Mouse (Mus musculus) hindbrain, embryonic 15.5 days (tissue): Measurements from ENCODE around the gene Oser1. TPM values are rescaled to one million over a fixed set of nuclear protein-coding genes. Genes with fewer than 3 reads are reported as not detected.
A peak's percentile ranks its signal among the peaks of the same experiment; 100 is the strongest.

Experiments
- ATAC-seq: fragments of 200-750 bp; cut with Nextera tagmentation; 2 replicates; pipeline ENCODE4 v1.8.0; 2017; ENCODE audit warnings: low read depth, moderate number of reproducible peaks, moderate TSS enrichment; ENCODE audit not compliant: low FRiP score
- H3K27ac ChIP-seq: fragments of 300-500 bp; sonication (generic); replicated peaks from 2 replicates; pipeline ENCODE4 v1.5.1; 2015; ENCODE audit warnings: mild to moderate bottlenecking, inconsistent platforms
- H3K27me3 ChIP-seq: fragments of 300-500 bp; sonication (generic); 2 replicates; pipeline ENCODE4 v1.6.1; 2015; ENCODE audit warnings: control low read depth, inconsistent platforms
- H3K36me3 ChIP-seq: fragments of 300-500 bp; sonication (generic); 2 replicates; pipeline ENCODE4 v1.6.1; 2015; ENCODE audit warnings: control low read depth, inconsistent platforms
- H3K4me1 ChIP-seq: fragments of 300-500 bp; sonication (generic); replicated peaks from 2 replicates; pipeline ENCODE4 v1.6.1; 2015; ENCODE audit warnings: control low read depth, inconsistent platforms
- H3K4me2 ChIP-seq: fragments of 300-500 bp; sonication (generic); 2 replicates; pipeline ENCODE4 v1.6.1; 2015; ENCODE audit warnings: moderate library complexity, mild to moderate bottlenecking, inconsistent platforms
- H3K4me3 ChIP-seq: fragments of 300-500 bp; sonication (generic); 2 replicates; pipeline ENCODE4 v1.5.1; 2015; ENCODE audit warnings: mild to moderate bottlenecking, inconsistent platforms
- H3K9ac ChIP-seq: fragments of 300-500 bp; sonication (generic); 2 replicates; pipeline ENCODE4 v1.6.1; 2015; ENCODE audit warnings: inconsistent platforms
- H3K9me3 ChIP-seq: fragments of 300-500 bp; sonication (generic); 2 replicates; pipeline ENCODE4 v1.6.1; 2016; ENCODE audit warnings: control low read depth, inconsistent platforms
- WGBS: fragments of 180-500 bp; shearing (Covaris S2); methylation state at CpG from one replicate; pipeline ENCODE4 v1.1.7; 2015; 5-methylcytosine and 5-hydroxymethylcytosine counted together
- polyA plus RNA-seq: library from polyadenylated mRNA; unstranded; fragments of >200 nt; fragmentation: Nextera tagmentation; extraction: Ambion mirVana; gene quantifications from 2 replicates; pipeline ENCODE4 v1.2.1, GENCODE M21; 2015

Oser1 gene
- polyA plus RNA-seq, 1 experiment from 2014 or later, result 72.1 TPM

DNA sequence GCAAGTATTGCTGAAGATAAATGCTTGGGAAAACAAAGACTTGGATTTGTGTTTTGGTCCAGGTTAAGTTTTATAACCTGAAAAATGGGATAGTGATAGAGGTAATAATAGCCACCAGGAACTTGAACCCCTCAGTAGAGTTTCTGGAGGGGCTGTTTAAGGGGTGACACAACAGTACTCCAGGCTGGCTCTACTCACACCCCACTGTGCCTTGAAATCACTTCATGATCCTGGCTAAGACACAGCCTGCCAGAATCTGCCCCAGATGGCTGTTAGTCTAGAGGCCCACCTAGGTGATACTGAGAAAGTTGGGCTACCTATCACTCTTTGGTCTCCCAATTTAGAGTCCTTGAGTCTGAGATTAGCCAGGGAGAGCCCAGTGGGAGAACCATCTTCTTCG, 15.0 kb upstream of the Oser1 start:
- H3K4me2 ChIP-seq, result peak overlapping the region; percentile 74
- H3K9ac ChIP-seq, result peak overlapping the region; percentile 95
- no peaks in the 10 kb centered on the region for H3K36me3 ChIP-seq
- no peak overlapping the region for H3K27ac ChIP-seq
- no peak for ATAC-seq
- no peaks in the 10 kb centered on the region for H3K27me3 ChIP-seq
- 69% methylated on average over 1 of the region's 1 CpGs for WGBS
- H3K4me3 ChIP-seq, result peak overlapping the region; percentile 95
- no peaks in the 10 kb centered on the region for H3K9me3 ChIP-seq
- peaks cover 34% of the 10 kb centered on the region for H3K4me1 ChIP-seq

DNA sequence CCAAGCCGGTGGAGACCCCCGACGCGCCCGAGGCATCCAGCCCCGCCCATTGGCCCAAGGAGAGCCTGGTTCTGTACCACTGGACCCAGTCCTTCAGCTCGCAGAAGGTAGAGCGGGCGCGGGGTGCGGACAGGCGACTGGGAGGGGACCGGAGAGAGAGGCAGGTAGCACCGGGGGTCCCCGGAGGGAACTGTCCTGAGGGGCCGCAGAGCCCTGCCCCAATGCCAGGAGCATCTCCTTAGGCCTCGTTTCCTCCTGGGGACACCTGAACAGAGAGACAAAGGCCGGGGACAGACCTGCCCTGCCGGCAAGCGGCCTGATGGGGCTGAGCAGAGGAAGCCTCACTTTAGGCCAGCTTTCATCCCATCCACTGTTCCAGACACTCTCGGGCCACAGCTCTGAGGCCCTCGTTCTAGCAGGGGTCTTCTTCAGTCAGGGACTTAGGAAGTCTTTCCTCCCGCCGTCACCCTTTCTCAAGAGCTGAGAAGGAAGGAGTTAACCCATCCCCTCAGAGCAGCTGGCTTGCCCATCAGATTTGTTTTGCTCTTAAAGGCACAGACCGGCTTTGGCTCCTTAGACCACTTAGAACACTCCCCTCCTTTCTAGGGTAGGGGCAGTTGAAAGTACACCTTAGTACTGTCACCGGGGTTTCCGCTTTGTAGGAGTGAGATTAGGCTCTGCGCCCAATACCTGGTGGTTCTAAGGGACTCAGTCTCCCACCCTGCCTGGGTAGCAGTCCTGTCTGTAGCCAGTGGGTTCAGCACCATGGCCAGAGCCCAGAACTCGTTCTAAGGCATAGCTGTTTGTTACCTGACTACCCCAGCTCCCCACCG, 14.3 kb upstream of the Oser1 start:
- 1% methylated on average over 29 of the region's 30 CpGs for WGBS
- Histone ChIP-seq H3K9ac (peak overlapping the region; percentile 95), H3K4me2 (peak overlapping the region; percentile 74), H3K9me3 (no peaks in the 10 kb centered on the region), H3K4me1 (peaks cover 34% of the 10 kb centered on the region), H3K27ac (peak overlapping the region; percentile 93), H3K36me3 (no peaks in the 10 kb centered on the region), H3K27me3 (no peaks in the 10 kb centered on the region), H3K4me3 (peak overlapping the region; percentile 95)
- ATAC-seq, result peak; percentile 63

DNA sequence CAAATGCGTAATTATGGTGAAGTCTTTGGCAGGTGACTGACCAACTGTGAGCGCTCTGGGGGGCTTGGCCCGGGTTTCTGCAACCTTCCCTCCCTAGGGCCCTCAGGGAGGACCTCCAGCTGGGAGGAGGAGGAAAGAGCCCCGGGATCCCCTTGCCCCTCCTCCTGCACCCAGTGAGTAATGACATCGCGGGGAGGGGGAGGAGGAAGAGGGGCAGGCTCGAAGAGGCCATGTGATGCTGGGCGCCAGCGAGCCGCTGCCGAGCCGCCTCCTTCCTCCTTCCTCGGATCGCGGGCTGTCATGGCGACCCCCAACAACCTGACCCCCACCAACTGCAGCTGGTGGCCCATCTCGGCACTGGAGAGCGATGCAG, 13.7 kb upstream of the Oser1 start, which contains the start of gene Gdap1l1:
Gdap1l1 (plus strand) TSS at position 231 of the 373 bp plus-strand sequence.
- Histone ChIP-seq H3K4me2 (peak within 1 kb of the TSS; percentile 74), H3K4me1 (peaks cover 34% of the 10 kb centered on the region), H3K9ac (peak within 1 kb of the TSS; percentile 95), H3K36me3 (no peaks in the 10 kb centered on the region), H3K27me3 (no peaks in the 10 kb centered on the region), H3K9me3 (no peaks in the 10 kb centered on the region), H3K27ac (peak within 1 kb of the TSS; percentile 93), H3K4me3 (peak within 1 kb of the TSS; percentile 95)
- peak; percentile 82 for ATAC-seq
- WGBS, result 0% methylated on average over 18 of the region's 18 CpGs

DNA sequence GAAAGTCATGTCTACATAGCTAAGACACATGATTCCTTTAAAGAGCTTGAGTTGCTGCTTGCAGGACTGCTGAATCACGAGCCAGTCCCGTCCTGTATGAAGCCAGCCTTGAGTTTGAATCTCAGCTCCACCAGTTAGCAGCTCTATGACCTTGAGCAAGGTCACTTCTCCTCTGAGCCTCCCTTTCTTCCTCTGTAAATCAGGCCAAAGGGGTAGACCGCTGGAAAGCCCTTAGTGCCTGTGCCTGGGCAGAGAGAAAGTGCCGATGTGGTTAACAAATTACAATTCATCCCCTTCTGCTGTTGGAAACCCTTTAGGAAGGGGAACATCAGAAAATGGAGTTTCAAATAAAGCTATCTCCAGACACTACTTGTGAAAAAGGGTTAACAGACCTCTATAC, 13.3 kb upstream of the Oser1 start:
- no peaks in the 10 kb centered on the region for H3K27me3 ChIP-seq
- ATAC-seq, result no peak
- no peaks in the 10 kb centered on the region for H3K36me3 ChIP-seq
- H3K4me1 ChIP-seq, result peaks cover 34% of the 10 kb centered on the region
- peak overlapping the region; percentile 95 for H3K9ac ChIP-seq
- peak overlapping the region; percentile 93 for H3K27ac ChIP-seq
- WGBS, result 27% methylated on average over 4 of the region's 4 CpGs
- peak overlapping the region; percentile 95 for H3K4me3 ChIP-seq
- no peaks in the 10 kb centered on the region for H3K9me3 ChIP-seq
- H3K4me2 ChIP-seq, result peak overlapping the region; percentile 74

DNA sequence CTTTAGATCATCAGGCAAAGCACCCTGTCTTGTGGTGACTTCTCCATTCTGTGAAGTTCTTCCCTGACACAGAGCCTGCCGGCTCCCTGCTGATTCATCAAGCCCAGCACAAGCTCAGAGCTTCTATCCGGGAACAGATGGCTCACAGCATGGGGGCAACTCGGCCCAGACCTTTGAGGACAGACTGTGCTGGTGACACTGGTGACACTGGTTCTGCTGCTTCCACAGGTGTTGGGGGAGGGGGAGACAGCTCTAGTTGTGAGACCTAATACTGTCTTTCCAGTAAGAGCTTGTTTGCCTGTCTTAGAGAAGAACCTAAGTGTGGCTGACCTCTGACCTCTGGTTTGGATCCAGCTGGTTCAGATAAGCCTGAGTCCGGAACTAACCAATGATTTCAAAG, 9.5 kb upstream of the Oser1 start:
- H3K9me3 ChIP-seq, result no peaks in the 10 kb centered on the region
- no peak overlapping the region for H3K4me2 ChIP-seq
- H3K4me1 ChIP-seq, result peaks cover 5% of the 10 kb centered on the region
- H3K27me3 ChIP-seq, result no peaks in the 10 kb centered on the region
- 20% methylated on average over 4 of the region's 4 CpGs for WGBS
- no peaks in the 10 kb centered on the region for H3K36me3 ChIP-seq
- no peak overlapping the region for H3K27ac ChIP-seq
- no peak overlapping the region for H3K9ac ChIP-seq
- ATAC-seq, result no peak
- no peak overlapping the region for H3K4me3 ChIP-seq

DNA sequence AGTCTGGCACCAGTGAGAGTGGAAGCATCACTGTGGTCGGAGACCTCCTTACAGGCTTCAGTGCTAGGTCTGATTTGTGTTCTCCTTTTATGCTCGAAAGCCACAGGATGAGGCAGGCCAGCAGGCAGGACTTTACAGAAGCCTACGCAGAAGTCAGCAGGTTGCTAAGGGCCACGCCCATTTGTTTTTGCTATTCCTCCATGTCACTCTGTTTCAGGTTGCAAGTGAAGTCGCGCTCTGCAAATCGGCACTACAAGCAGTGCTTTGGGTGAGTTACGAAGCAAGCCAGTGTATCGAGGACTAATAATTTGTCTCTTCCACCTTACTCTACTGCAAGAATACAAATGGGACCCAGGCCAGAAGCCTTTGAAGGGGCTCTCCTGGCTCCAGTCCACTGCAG, 6.8 kb upstream of the Oser1 start:
- H3K36me3 ChIP-seq, result no peaks in the 10 kb centered on the region
- H3K27me3 ChIP-seq, result no peaks in the 10 kb centered on the region
- H3K27ac ChIP-seq, result no peak overlapping the region
- ATAC-seq, result no peak
- H3K4me1 ChIP-seq, result no peaks in the 10 kb centered on the region
- H3K9ac ChIP-seq, result no peak overlapping the region
- H3K4me3 ChIP-seq, result no peak overlapping the region
- 90% methylated on average over 9 of the region's 9 CpGs for WGBS
- no peaks in the 10 kb centered on the region for H3K9me3 ChIP-seq
- no peak overlapping the region for H3K4me2 ChIP-seq

DNA sequence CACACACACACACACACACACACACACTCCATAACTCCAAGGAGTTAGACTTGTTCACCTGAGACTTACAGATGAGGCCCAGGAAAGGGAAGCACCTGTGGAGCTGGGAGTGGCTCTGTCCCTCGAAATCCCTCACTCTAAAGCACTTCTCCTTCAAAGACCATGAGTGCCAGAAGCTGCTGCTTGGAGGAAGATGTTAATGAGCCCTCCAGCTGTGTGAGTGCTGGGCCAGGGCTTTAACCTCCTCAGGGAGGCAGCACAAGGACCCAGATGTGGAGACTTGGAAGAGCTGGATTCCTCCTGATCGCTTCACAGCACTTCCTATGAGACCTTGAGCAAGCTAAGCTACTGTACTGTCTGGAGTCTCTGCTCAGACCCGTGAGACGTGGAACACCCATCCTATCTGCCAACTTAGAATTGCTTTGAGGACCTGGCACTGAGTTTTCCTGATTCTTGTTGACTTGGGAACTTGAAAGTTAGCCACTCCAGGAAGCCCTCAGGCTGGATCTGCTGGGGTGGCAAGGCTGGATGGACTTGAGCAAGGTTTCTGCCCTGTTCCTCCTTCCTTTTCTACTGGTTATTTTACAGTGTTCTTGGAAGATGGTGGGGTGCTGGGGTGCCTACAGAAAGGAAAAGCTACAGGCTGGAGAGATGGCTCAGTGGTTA, 4.0 kb upstream of the Oser1 start:
- Histone ChIP-seq H3K9ac (no peak overlapping the region), H3K9me3 (no peaks in the 10 kb centered on the region), H3K4me2 (no peak overlapping the region), H3K36me3 (no peaks in the 10 kb centered on the region), H3K4me1 (no peaks in the 10 kb centered on the region), H3K27ac (no peak overlapping the region), H3K4me3 (no peak overlapping the region), H3K27me3 (no peaks in the 10 kb centered on the region)
- ATAC-seq, result no peak
- 64% methylated on average over 4 of the region's 4 CpGs for WGBS

DNA sequence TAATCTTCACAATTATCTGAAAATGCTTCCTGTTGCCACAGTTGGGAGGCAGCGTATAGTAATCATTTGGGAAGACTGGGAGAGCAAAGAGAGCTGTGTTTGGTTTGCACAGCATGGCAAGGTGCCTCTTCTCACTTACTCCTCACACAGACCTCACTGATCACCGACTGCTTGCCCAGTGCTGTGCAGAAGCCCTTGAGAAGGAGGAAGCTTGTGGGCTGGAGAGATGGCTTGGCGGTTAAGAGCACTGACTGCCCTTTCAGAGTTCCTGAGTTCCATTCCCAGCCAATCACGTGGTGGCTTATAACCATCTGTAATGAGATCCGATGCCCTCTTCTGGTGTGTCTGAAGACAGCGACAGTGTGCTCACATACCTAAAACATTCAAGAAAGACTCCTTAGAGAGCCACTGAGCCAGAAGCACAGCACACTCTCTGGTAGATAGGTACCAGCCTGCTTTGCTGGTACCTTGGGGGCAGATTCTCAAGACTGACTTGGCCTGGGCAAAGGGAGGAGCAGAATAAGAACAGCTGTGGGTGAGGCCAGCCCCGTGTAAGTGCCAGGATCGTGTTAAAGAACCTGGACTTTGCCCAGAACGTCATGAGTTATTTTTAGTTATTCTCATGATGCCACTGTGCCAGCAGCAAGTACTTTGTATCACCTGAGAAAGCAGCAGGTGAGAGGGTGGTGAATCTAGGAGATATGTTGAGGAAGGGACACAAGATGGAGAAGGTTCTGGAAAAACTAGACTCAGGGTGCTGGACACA, 1.4 kb downstream of the Oser1 start:
- no peaks in the 10 kb centered on the region for H3K27me3 ChIP-seq
- peaks cover 25% of the 10 kb centered on the region for H3K4me1 ChIP-seq
- 83% methylated on average over 9 of the region's 9 CpGs for WGBS
- H3K4me2 ChIP-seq, result no peak overlapping the region
- H3K9ac ChIP-seq, result no peak overlapping the region
- H3K4me3 ChIP-seq, result no peak overlapping the region
- H3K27ac ChIP-seq, result no peak overlapping the region
- no peaks in the 10 kb centered on the region for H3K9me3 ChIP-seq
- H3K36me3 ChIP-seq, result 0 out of 2 replicates have a peak, but pooled peaks cover 4% of the 10 kb centered on the region
- ATAC-seq, result no peak

DNA sequence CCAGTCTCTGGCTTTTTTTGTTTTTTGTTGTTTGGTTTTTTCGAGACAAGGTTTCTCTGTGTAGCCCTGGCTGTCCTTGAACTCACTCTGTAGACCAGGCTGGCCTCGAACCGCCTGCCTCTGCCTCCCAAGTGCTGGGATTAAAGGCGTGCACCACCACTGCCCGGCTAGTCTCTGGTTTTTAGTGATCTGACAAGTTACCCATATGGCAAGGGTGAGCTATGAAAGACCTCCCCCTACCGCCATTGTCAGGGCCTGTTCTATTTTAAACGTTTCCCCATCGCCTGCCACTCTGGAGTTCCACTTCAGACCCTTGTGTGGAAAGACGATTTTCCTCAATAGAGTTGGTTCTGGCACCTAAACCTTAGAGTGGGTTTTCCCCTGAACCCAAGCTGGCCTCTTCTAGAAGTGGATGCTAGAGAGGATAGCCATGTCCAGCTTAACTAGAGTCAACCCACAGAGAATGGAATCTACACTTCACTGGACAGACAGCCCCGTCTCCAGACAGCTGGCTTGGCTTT, 4.1 kb downstream of the Oser1 start:
- Histone ChIP-seq H3K4me3 (peak overlapping the region; percentile 76), H3K9ac (peak overlapping the region; percentile 77), H3K27me3 (no peaks in the 10 kb centered on the region), H3K36me3 (0 out of 2 replicates have a peak, but pooled peaks cover 4% of the 10 kb centered on the region), H3K9me3 (no peaks in the 10 kb centered on the region), H3K4me1 (peaks cover 33% of the 10 kb centered on the region), H3K4me2 (peak overlapping the region; percentile 87), H3K27ac (peak overlapping the region; percentile 88; the same call in 1 of the 2 replicates)
- 36% methylated on average over 10 of the region's 10 CpGs for WGBS
- no peak for ATAC-seq

DNA sequence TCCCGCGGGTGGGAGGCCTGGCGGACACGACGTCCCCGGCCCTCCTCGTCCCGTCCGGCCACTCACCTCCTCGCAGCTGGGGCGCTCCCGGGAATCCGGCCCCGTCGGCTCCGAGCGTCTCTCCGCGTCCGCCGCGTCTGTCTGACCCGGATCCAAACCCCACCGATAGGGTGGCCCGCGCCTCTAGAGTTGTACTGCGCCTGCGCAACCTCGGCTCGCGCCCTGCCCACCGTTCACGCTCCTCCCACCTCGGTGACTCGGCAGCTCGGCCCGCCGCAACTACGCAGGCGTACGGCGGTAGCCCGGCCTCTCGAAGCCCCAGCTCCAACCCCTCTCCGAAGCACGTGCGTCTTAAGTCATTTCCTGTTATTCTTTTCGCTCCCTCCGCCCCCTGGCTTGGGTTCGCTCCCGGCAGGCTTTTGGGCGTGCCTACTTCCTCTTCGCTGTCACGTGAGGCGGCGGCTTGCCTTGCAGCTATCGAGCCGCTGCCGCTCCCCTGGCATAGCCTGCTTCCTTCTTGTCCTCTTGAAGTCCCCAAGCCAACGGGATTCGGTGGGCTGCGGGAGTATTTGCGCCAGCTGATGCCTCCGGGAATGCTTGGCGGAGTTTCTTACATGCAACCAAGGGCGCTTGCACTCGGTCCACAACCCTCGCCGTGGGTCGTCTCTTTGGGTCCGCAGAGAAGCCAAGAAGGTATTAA, 5.0 kb downstream of the Oser1 start:
- peaks cover 6% of the 10 kb centered on the region; the same call in 1 of the 2 replicates for H3K36me3 ChIP-seq
- peak overlapping the region; percentile 87 for H3K4me2 ChIP-seq
- under 1% methylated on average over 70 of the region's 71 CpGs for WGBS
- peak overlapping the region; percentile 88 for H3K27ac ChIP-seq
- no peaks in the 10 kb centered on the region for H3K9me3 ChIP-seq
- H3K9ac ChIP-seq, result peak overlapping the region; percentile 83
- H3K27me3 ChIP-seq, result no peaks in the 10 kb centered on the region
- peaks cover 33% of the 10 kb centered on the region for H3K4me1 ChIP-seq
- ATAC-seq, result peak; percentile 99
- peak overlapping the region; percentile 76 for H3K4me3 ChIP-seq

DNA sequence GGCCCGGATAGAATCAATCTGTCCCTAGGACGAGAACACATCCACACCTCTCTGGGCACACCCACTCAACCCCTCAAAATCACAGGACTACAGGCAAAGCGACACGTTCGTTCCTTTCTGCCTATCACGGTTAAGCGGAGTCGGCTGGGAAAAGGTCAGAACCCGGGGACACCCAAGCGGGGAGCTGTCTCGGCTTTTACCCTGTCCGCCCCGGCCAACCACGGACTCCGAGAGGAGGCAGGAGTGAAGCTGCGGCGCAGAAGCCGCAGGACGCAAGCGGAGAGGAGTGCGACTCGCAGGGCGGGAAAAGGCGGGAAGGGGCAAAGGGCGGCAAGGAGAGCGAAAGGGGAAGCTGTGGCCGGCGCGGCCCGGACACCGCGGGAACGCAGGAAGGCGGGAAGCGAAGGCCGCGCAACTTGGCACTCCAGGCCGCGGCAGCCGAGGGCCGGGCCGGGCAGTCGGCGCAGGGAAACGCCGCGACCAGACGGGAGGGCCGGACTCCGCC, 5.6 kb downstream of the Oser1 start:
- H3K27ac ChIP-seq, result peak overlapping the region; percentile 75
- no peaks in the 10 kb centered on the region for H3K9me3 ChIP-seq
- ATAC-seq, result peak; percentile 65; the same call in 1 of the 2 replicates
- peaks cover 10% of the 10 kb centered on the region; the same call in 1 of the 2 replicates for H3K36me3 ChIP-seq
- no peaks in the 10 kb centered on the region for H3K27me3 ChIP-seq
- H3K9ac ChIP-seq, result peak overlapping the region; percentile 83
- H3K4me3 ChIP-seq, result peak overlapping the region; percentile 76
- H3K4me2 ChIP-seq, result peak overlapping the region; percentile 74
- WGBS, result under 1% methylated on average over 34 of the region's 50 CpGs
- H3K4me1 ChIP-seq, result peaks cover 33% of the 10 kb centered on the region
